Mouse (Mus musculus): ENCODE measurements around the gene Fam71b.
"Not testable (repeated sequence)": the region's sequence is repeated elsewhere in the genome, so short reads cannot be mapped to it uniquely, and the experiment has no call there.

Fam71b gene

DNA sequence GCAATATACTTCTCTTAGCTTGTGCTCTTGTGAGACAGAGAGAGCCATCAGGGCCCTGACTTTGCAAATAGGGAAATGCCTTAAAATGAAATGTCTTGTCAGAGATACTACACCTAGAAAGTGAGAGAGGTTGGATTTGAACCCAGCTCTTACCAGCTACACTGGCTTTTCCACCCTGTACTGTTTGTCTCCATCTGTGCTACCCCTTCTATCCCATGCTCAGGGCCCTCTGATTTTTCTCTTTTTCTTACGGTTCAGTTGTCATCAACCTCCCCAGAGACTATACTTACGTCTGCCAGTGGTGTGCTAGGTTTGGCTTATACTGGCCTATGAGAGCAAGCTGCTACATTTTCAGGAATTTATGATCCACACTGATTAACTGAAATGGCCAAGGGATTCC lies 11.4 kb upstream of the Fam71b start:
- no peak for DNase-seq (ENCODE audit: low spot score in 2 of 2)

DNA sequence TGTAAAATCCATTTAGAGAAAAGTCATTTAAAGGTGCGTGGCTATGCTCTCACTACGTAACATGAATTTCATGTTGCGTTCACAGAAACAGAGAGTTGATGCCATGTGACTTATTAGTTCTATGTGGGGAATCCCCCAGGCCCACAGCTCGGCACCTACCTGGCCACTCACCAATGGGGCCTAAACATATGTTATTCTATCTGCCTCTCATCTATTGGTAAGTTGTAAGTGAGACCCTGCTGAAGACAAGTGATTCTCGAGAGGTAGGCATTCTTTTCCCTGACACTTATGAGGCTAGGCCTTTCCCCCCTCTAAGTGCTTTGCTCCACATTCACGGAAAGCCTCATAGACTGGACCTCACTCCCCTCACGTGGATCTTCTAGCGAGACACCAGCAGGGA lies 9.8 kb upstream of the Fam71b start:
- DNase-seq (ENCODE audit: low spot score in 2 of 2), result no peak

DNA sequence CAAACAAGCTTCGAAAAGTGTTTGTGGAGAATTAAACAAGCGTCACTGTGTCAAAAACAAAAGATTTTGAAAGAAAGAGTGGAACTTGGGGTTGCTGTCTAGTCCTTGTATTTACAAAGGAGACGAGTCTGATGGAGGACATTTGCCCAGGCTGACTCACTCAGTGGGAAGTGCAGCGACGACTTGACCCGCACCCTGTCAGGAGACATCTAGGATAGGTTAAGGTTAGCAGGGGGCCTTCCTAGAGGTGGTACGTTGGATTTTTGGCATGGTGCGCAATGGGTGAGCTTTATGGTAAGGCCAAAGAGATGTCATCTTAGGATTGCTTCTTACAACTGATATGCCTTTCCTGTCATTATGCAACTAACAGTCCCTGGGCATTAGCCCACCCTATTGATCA lies 9.3 kb upstream of the Fam71b start:
- DNase-seq (ENCODE audit: low spot score in 2 of 2), result no peak

DNA sequence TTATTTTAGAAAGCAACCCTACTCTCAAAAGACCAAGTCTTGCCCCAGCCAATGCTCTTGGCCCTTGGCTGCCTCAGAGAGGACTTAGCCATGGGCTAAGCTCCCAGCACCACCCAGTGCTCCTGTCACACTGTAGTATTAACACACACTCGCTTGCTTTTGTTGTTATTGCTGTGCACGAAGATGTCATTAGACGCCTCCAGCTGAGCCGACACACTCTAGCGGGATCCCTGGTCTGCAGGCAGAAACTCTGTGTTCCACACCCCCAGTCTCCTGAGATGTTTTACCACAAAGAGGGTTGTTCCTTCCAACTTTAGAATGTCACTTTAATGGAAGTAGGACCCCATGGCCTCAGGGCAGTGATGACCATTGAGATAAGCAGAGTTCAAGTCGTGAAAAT lies 7.9 kb upstream of the Fam71b start:
- DNase-seq (ENCODE audit: low spot score in 2 of 2), result no peak

DNA sequence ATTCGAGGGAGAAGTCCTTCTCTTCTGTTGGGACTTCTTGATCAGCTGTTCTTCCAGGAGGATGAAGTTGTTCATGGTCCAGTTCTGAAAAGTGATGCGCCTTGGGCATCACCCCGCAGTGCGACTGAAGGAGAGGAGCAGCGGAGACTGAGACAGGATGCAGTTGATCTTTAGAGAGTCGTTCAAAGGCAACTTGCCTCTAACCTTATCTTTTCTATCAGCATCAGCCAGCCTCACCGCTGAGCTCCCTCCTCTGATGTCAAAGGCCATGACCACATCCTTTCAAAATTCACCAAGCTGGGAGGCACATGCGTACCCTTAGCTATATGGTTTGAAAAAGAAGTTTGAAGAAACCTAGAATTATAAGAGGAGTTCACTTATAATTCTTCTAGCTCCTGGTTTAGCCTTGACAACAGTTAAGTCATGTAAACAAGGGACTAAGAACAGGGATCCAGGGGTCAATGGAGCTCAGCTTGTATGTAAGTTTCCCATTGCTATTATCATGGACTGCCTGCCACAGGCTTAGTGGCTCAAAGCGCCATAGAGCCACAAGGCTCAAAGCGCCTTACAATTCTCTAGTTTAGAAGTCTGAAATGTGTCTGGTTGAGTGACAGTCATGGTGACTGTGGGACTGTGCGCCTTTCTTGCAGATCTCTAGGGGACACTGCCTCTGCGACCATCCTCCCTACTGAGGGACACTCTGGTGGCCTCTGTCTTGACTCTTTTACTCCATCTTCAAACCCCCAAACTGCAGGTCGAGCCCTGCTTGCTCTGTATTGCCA lies 6.8 kb upstream of the Fam71b start, which contains the start of gene Itk:
Gene Itk (minus strand): TSS at position 180 of the 782 bp plus-strand sequence.
- peak; percentile 56 to 58 for DNase-seq (ENCODE audit: low spot score in 2 of 2)

DNA sequence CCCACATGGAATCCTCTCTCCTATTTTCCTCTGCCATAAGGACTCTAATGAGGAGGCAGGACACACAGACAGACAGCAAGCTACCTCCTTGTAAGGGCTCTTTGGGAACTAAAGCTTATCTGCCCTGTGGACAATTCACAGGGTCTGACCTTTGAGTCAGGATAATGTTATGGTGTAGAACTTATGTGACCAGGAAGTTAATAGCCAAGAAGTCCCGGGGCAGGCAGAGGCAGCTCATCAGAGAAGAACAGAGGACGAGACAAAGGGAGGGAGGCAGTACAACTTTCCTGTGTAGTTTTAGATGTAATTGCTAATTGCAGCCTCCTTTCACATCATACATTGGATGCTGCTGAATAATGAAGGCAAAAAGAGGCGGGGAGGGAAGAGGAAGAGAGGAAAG lies 5.7 kb upstream of the Fam71b start:
- no peak for DNase-seq (ENCODE audit: low spot score in 2 of 2)

DNA sequence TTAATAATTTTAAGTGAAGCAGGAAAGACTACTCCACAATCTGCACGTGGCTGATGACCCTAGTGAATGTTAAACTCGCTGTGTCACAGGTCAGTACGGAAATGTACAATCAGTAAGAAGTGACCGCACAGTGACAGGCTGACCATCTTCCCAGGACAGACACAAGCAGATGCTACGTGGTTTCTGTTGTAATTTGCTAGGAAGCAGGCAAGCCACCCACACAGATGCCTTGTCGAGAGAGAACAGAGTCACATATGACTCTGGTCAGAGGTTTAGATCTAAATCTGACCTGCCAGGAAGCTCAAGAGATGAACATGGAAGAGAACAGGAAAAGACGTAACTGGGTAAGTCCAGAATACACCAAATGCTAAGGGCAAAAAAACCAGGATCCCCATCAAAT lies 3.5 kb upstream of the Fam71b start:
- DNase-seq (ENCODE audit: low spot score in 2 of 2), result no peak

DNA sequence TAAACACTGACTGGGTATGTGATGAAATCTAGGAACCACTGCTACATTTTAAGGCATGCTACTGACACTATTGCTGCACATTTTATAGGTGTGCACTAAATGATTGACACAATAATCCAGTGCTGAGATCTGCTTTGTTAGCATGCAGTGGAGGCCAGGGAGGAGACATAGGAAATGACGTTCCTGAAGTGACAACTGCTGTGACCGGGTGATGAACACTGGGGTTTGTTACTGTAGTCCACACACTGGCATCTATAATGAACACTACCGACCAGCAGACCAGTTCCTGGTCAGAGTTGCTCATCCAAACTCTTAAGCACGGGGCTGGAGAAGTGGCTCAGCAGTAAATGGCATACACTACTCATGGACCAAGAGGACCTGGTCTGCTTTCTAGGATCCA lies 2.9 kb upstream of the Fam71b start:
- no peak for DNase-seq (ENCODE audit: low spot score in 2 of 2)

DNA sequence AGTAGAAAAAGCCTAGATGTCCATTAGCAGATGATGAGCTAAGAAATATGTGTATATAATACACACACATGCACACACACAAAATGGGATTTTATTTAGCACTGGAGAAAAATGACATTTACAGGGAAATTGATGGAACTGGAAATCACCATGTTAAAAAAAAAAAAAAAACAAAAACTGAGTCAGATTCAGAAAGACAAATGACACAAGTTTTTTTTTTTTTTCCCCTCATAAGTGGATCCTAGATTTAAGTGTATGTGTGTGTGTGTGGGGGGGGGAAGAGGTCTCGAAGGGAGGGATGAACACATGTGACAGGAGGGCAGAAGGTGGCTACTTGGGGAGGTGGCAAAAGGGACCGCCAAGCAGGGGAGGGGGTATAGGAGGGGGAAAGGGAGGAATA lies 1.3 kb upstream of the Fam71b start:
- no peak for DNase-seq (ENCODE audit: low spot score in 2 of 2)

DNA sequence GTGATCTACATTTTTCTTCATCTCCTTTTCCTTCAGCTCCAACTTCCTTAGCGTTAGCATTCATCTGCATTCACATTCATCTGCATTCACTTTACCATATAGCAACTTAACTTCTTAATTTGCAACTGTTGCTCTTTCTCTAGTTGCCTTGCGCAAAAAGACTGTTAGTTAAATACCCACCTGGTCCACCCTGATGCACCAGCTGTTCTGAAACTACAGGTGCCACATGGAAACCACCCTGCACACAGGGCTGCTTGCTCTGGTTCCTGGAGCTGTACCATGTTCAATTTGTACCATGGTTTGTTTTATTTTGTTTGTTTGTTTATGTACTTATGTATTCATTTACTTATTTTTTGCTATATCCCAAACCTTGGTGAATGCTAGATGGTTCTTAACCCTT lies 661 bp upstream of the Fam71b start:
- DNase-seq (ENCODE audit: low spot score in 2 of 2), result no peak

DNA sequence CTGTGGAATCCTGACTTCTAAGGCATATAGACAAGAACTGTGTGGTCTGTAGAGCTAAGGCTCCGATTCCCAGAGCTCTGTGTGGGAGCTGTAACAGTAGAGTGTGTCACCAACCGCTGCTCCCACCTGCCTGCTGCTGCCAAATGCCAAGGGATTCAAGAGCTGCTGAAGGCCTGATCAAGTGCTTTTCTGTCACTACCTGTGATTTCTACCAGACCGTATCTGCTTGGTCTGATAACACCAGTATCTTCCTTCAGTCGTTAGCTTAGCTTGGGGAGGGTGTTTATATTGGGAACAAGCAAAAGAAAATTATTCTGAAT lies 461 bp downstream of the Fam71b start:
- DNase-seq (ENCODE audit: low spot score in 2 of 2), result no peak

DNA sequence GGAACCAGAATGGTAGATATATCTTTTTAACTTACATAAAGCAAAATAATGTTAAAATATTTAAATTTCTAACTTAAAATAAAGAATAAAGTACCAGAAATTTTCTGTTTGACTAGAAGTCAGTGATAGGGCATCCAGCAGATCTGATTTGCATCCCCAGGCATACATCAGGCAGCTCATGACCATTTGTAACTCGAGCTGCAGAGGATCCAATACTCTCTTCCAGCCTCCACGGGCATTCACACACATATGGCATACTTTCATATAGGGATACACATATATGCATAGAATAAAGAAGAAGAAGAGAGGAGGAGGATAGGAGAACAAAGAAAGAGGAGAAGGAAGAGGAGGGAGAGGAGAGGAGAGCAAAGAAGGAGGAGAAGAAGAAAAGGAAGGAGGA lies 1.5 kb downstream of the Fam71b start:
- DNase-seq (ENCODE audit: low spot score in 2 of 2), result no peak

DNA sequence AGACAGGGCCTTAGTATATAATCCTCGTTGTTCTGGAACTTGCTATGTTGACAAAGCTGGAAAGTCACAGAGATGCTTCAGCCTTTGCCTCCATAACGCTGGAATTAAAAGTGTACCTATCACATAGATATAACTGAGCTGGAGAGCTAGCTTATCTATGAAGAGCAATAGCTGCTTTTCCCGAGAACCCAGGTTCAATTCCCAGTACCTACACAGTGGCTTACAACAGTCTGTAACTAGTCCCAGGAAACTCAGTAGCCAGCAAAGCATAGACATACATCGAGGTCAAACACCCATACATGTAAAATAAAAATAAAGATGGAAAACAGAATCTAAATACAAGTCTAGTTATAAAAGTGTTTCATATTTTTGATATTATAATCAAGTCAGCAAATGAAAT lies 2.1 kb downstream of the Fam71b start:
- no peak for DNase-seq (ENCODE audit: low spot score in 2 of 2)

DNA sequence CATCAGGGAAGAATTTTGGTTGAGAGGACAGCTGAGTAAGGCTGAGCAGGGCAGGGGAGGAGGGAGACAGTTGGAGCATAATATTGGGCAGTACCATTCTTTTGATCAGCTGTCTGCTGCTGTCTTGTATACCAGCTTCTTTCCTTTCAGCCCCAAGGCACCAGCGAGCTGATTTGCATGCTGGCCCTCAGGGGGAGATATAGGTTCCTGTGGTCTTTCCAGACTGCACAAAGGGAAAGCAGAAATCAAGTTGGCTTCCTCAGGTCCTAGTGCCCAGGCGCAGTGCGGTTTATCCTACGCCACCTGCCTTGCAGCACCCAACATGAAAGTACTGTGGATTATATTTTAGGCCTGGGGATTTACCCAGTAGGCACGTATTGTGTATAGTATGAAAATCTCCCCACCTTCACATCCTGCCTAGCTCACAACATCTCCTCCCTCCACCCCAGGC lies 2.6 kb downstream of the Fam71b start:
- DNase-seq (ENCODE audit: low spot score in 2 of 2), result peak; percentile 84 to 85

DNA sequence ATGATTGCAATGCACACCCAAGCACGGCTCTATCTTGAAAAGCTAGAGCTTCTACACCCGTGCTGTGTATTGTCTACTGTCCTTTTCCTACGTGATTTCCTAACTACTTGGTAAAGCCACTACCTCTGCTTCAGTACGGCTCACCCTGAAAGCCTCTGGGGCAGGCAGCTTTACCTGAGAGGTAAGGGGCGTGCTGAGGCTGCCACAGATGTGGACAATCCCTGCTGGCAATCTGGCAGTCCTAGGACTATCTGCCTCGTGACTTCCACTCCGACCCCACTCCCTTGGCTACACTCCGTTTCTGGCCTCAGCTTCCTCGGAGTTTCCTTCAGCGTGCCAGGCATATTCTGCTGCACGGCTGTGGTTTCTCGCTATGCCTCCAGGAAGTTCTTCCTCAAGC lies 5.2 kb downstream of the Fam71b start:
- DNase-seq (ENCODE audit: low spot score in 2 of 2), result no peak

DNA sequence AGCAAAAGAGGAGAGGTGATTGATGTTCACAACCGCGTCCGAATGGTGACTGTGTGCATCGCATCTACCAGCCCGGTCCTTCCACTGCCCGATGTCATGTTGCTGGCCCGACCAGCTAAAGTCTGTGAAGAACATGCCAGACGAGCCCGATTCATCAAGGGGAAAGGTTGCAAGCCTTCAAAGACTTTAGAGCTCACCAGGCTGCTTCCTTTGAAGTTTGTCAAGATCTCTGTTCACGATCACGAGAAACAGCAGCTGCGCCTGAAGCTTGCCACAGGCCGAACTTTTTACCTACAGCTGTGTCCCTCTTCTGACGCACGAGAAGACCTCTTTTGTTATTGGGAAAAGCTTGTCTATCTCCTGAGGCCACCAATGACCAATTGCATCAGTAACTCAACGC lies 8.6 kb downstream of the Fam71b start:
- DNase-seq (ENCODE audit: low spot score in 2 of 2), result no peak

DNA sequence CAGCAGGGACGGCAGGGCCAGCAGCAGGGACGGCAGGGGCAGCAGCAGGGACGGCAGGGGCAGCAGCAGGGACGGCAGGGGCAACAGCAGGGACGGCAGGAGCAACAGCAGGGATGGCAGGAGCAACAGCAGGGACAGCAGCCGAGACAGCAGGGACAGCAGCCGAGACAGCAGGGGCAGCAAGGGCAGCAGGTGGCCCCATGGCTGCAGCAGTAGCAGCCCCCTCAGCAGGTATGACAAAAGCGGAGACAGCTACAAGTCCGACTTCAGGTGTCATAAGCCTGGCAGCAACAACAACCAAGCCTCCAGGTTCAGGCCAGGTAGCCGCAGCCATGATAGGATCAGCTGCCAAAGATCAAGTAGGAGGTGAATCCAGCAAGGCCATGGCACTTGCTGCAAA lies 10.4 kb downstream of the Fam71b start:
- no peak for DNase-seq (ENCODE audit: low spot score in 2 of 2)

DNA sequence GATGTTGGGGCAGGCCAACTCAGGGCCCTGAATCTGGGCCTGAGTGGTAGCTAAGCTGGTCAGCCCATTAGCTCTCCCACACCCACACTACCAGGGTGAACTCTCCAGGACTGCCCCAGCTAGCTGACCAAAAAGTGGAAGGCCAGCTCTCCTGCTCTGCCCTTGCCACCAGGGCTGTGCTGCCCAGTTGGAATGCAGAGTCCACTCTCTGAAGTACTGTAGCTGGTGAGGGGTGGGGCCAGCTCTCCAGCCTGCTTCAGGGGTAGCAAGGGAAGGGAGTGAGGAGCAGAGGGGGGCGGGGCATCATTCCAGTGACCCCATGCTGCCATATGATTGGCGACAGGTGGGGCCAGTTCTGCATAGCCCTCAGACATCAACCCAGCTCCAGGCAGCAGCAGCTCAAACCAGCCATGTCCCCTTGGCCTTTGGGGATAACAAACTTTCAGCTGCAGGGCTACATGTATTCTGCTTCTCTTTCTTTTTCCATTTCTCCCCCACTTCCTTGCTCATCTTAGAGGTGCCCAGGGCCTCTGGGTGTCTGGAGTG lies 13.7 kb downstream of the Fam71b start:
- no peak for DNase-seq (ENCODE audit: low spot score in 2 of 2)

DNA sequence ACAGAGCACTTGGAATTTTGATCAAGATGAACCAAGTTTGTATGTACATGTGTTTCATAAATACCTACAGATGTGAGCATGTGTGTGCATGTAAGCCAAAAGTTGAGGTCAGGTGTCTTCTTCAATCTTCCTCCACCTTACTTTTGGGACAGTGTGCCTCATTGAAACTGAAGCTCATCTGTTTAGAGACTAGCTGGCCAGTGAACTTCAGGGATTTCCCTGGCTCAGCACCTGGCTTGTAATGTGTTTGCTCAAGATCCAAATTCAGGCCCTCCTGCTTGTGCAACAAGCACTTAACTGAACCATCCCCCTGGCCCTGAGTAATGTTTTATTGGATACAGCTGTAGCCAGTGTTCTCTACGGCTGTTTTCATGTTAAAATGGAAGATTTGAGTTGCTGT lies 22.1 kb downstream of the Fam71b start:
- no peak for DNase-seq (ENCODE audit: low spot score in 2 of 2)

DNA sequence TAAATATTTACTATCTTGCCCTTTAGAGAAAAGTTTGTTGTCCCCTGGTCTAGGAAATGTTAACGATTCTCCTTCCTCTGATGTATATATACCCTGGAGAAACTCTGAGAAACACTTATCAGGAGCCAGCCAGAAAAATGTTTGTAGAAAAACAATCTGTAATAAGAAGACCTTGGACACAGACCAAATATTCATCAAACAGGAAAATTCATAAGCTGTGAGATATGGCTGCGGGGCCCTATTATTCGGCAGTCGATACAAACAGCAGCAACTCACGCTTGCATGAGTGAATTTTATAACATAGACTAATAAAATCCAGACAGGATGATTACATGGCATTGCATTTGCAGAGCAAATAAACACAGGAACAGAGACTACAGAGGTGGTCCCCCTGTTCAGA lies 22.5 kb downstream of the Fam71b start:
- no peak for DNase-seq (ENCODE audit: low spot score in 2 of 2)

DNA sequence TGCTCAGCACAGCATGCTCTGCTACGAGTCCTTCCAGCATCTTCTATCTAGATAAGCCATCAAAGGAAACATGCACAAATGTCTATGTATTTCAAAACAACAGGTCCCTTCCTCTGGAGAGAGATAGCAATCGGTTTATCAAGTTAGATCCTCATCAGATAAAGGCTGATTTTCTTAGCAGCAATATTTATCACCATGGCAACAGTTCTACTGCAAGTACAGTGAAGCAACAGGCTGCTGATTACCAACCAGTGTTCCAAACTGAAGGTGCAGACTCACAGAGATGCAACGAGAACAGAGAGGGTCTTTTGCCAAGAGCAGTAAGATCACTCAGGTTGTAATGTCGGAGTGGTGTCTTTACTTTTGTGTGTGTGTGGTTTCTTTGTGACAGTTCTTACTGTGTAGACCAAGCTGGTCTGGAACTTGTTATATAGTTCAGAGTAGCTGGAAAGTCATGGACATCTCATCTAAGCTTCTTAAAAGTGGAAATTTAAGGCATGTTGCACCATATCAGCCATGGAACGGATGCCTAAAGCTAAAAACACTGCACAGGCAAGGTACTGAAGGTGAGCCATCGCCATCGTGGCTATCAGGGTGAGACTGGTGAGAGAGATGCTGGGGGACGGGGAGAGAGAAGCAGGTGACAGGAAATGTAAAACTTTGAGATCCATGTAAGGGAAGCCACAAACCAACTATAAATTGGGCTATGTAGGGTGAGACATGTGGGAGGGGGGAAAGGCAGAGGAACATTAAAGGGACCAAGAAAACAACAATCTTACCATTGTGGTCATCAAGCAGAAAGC lies 24.9 kb downstream of the Fam71b start:
- DNase-seq (ENCODE audit: low spot score in 2 of 2), result no peak

DNA sequence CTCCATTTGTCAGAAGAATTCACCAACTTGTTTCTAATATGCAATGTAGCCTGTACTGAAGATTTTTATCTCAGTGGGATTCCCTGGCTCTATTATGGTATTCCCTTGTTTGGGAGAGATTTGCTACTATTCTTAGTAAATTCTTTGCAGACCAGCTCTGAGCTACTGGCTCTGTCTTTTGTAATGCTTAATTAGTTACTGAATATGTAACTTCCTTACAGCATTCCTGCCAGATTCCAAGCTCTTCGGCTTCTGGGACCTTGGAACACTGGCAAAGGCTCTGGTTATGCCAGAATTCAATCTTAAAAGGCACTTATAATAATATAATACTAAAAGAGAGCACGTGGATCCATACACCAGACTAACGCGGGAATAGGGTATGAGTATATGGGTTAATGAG lies 31.8 kb downstream of the Fam71b start:
- not testable (repeated sequence) for DNase-seq (ENCODE audit: low spot score in 2 of 2)

DNA sequence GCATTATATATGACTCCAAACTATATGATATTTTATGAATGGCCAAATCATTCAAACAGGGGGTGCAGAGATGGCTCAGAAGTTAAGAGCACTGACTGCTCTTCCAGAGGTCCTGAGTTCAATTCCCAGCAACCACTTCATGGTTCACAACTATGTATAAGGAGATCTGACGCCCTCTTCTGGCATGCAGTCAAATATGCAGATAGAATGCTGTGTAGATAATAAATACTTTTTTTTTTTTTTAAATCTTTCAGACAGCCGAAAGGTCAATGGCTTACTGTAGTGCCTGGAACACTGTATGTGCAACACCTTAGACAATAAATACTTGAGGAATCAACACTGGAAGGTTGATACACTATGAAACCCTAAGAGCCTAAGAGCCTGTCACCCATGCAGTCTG lies 33.8 kb downstream of the Fam71b start:
- no peak for DNase-seq (ENCODE audit: low spot score in 2 of 2)

Data from spleen, postnatal 36 days (tissue).